In the genomic region with DNA sequence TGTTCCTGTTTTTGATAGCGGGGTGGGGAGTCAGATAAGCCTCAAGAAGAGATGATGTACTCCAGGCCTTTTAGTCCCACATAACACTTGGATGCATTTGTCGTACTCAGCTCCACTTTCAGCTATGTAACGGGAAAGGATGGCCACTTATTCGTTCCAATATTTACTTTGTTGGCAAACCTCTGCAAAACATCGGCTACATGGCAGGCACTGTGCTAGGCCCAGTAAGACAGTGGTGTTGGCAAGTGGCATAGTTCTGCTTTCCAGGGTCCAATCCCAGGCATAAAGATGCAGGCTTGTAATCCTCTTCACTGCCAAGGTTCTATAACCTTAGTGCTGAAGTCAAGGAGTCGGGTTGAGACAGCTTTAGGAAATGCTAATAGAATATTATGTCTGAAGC, we compare ENCODE assay signal across 21 mouse cellular contexts. TPM values are rescaled to one million over a fixed set of nuclear protein-coding genes. Genes with fewer than 3 reads are reported as not detected.
DNase-seq lines count a peak whose midpoint lies in the region; ATAC-seq lines count a peak whose summit lies in the region.
"Had no signal": no experiment of that assay in that cellular context is flagged by ENCODE, and none has a peak within 500 bp of the region (broad histone marks: within the 10 kb centered on the region; RNA-seq: fewer than 3 reads in every experiment).

No protein-coding gene starts in this region.

- H3K27me3 ChIP-seq in forebrain, embryonic 11.5 days (ENCODE audit: control insufficient read depth, insufficient read depth, low read length), result no peaks in the 10 kb centered on the region
- no peaks in the 10 kb centered on the region for H3K27me3 ChIP-seq in forebrain, embryonic 12.5 days
- no peaks in the 10 kb centered on the region for H3K27me3 ChIP-seq in heart, embryonic 11.5 days (ENCODE audit: control insufficient read depth, insufficient read depth, low read length)
- no peaks in the 10 kb centered on the region for H3K27me3 ChIP-seq in hindbrain, embryonic 15.5 days
- no peaks in the 10 kb centered on the region for H3K27me3 ChIP-seq in hindbrain, embryonic 14.5 days (ENCODE audit: control insufficient read depth, insufficient read depth, low read length)
- no peaks in the 10 kb centered on the region for H3K27me3 ChIP-seq in midbrain, embryonic 16.5 days (ENCODE audit: control insufficient read depth, insufficient read depth, low read depth, low read length)
- no peaks in the 10 kb centered on the region for H3K27me3 ChIP-seq in midbrain, embryonic 11.5 days (ENCODE audit: control insufficient read depth, insufficient read depth, low read length)

- H3K4me3 ChIP-seq in forebrain, embryonic 11.5 days (ENCODE audit: low read depth, low read length), result no peak overlapping the region
- no peak overlapping the region for H3K4me3 ChIP-seq in forebrain, embryonic 12.5 days (replicated peaks)
- no peak overlapping the region for H3K4me3 ChIP-seq in heart, embryonic 11.5 days (ENCODE audit: low read depth, low read length)
- H3K4me3 ChIP-seq in hindbrain, embryonic 15.5 days, result no peak overlapping the region
- no peak overlapping the region for H3K4me3 ChIP-seq in hindbrain, embryonic 14.5 days (replicated peaks; ENCODE audit: low read length)
- no peak overlapping the region for H3K4me3 ChIP-seq in midbrain, embryonic 16.5 days (ENCODE audit: low read depth, low read length)
- H3K4me3 ChIP-seq in midbrain, embryonic 11.5 days (ENCODE audit: low read depth, low read length), result no peak overlapping the region
- H3K4me3 ChIP-seq: embryonic facial prominence, embryonic 10.5 days; megakaryocyte, embryonic 14.5 days; myocyte had no signal

- peak; percentile 24 for DNase-seq in forebrain, embryonic 11.5 days (ENCODE audit: low spot score)
- DNase-seq in heart, adult 18-20 months, result no peak
- DNase-seq in hindbrain, embryonic 14.5 days (ENCODE audit: low spot score), result no peak
- DNase-seq in midbrain, embryonic 11.5 days (ENCODE audit: low spot score, missing footprints), result no peak
- DNase-seq: adrenal gland, adult 2 months; cerebellum, adult 8-10 months; gastrocnemius, postnatal 10 days; kidney, adult 2 months; kidney, postnatal 10 days; left cerebral cortex, postnatal 4 days; liver; lung, adult 18-20 months; right cerebral cortex, postnatal 25 days; thymus, adult 2 months had no signal

- no peaks in the 10 kb centered on the region for H3K9me3 ChIP-seq in forebrain, embryonic 11.5 days (ENCODE audit: control insufficient read depth, low read length)
- H3K9me3 ChIP-seq in forebrain, embryonic 12.5 days, result no peaks in the 10 kb centered on the region
- no peaks in the 10 kb centered on the region for H3K9me3 ChIP-seq in heart, embryonic 11.5 days (replicated peaks; ENCODE audit: control insufficient read depth, low read length)
- no peaks in the 10 kb centered on the region for H3K9me3 ChIP-seq in hindbrain, embryonic 15.5 days
- H3K9me3 ChIP-seq in hindbrain, embryonic 14.5 days (ENCODE audit: control insufficient read depth, low read length), result no peaks in the 10 kb centered on the region
- no peaks in the 10 kb centered on the region for H3K9me3 ChIP-seq in midbrain, embryonic 16.5 days (replicated peaks; ENCODE audit: control insufficient read depth, low read length, poor library complexity, severe bottlenecking)
- H3K9me3 ChIP-seq in midbrain, embryonic 11.5 days (ENCODE audit: control insufficient read depth, low read length), result no peaks in the 10 kb centered on the region
- H3K9me3 ChIP-seq: embryonic facial prominence, embryonic 10.5 days; megakaryocyte, embryonic 14.5 days had no signal

- H3K4me1 ChIP-seq in forebrain, embryonic 11.5 days (replicated peaks; ENCODE audit: control insufficient read depth, insufficient read depth, low read length), result no peaks in the 10 kb centered on the region
- peaks cover 10% of the 10 kb centered on the region; the same call in 1 of the 2 replicates for H3K4me1 ChIP-seq in forebrain, embryonic 12.5 days
- H3K4me1 ChIP-seq in heart, embryonic 11.5 days (ENCODE audit: control insufficient read depth, insufficient read depth, low read length), result peaks cover 16% of the 10 kb centered on the region
- H3K4me1 ChIP-seq in hindbrain, embryonic 15.5 days (replicated peaks), result peaks cover 8% of the 10 kb centered on the region; the same call in 1 of the 2 replicates
- H3K4me1 ChIP-seq in hindbrain, embryonic 14.5 days (replicated peaks; ENCODE audit: control insufficient read depth, insufficient read depth, low read length), result no peaks in the 10 kb centered on the region
- H3K4me1 ChIP-seq in midbrain, embryonic 16.5 days (ENCODE audit: control insufficient read depth, insufficient read depth, low read length), result peaks cover 17% of the 10 kb centered on the region
- H3K4me1 ChIP-seq in midbrain, embryonic 11.5 days (ENCODE audit: control insufficient read depth, insufficient read depth, low read length), result no peaks in the 10 kb centered on the region
- H3K4me1 ChIP-seq: embryonic facial prominence, embryonic 10.5 days; megakaryocyte, embryonic 14.5 days had no signal

- WGBS in forebrain, embryonic 11.5 days, result 91% methylated on average over 6 of the region's 6 CpGs
- WGBS in forebrain, embryonic 12.5 days, result 94% methylated on average over 6 of the region's 6 CpGs
- WGBS in heart, embryonic 11.5 days (ENCODE audit: insufficient replicate concordance), result 55% methylated on average over 6 of the region's 6 CpGs
- WGBS in hindbrain, embryonic 15.5 days, result 87% methylated on average over 6 of the region's 6 CpGs
- WGBS in hindbrain, embryonic 14.5 days, result 89% methylated on average over 6 of the region's 6 CpGs
- 85% methylated on average over 6 of the region's 6 CpGs for WGBS in midbrain, embryonic 16.5 days
- 90% methylated on average over 6 of the region's 6 CpGs for WGBS in midbrain, embryonic 11.5 days

- H3K27ac ChIP-seq in forebrain, embryonic 11.5 days (ENCODE audit: low read depth, low read length), result no peak overlapping the region
- no peak overlapping the region for H3K27ac ChIP-seq in forebrain, embryonic 12.5 days
- peak overlapping the region; percentile 58 for H3K27ac ChIP-seq in heart, embryonic 11.5 days (ENCODE audit: low read depth, low read length)
- peak overlapping the region; percentile 32 for H3K27ac ChIP-seq in hindbrain, embryonic 15.5 days (replicated peaks)
- no peak overlapping the region for H3K27ac ChIP-seq in hindbrain, embryonic 14.5 days
- H3K27ac ChIP-seq in midbrain, embryonic 16.5 days (ENCODE audit: low read length), result peak overlapping the region; percentile 60
- H3K27ac ChIP-seq in midbrain, embryonic 11.5 days (ENCODE audit: low read depth, low read length), result no peak overlapping the region
- H3K27ac ChIP-seq: embryonic facial prominence, embryonic 10.5 days had no signal

- no peak overlapping the region for H3K4me2 ChIP-seq in forebrain, embryonic 11.5 days (ENCODE audit: low read depth, low read length, severe bottlenecking)
- H3K4me2 ChIP-seq in forebrain, embryonic 12.5 days, result no peak overlapping the region
- peak overlapping the region; percentile 33; the same call in 1 of the 2 replicates for H3K4me2 ChIP-seq in heart, embryonic 11.5 days
- no peak overlapping the region for H3K4me2 ChIP-seq in hindbrain, embryonic 15.5 days
- H3K4me2 ChIP-seq in hindbrain, embryonic 14.5 days (replicated peaks), result no peak overlapping the region
- H3K4me2 ChIP-seq in midbrain, embryonic 16.5 days (ENCODE audit: low read length), result no peak overlapping the region
- no peak overlapping the region for H3K4me2 ChIP-seq in midbrain, embryonic 11.5 days

- no peak for ATAC-seq in forebrain, embryonic 11.5 days (replicated peaks; ENCODE audit: low FRiP score)
- ATAC-seq in forebrain, embryonic 12.5 days (ENCODE audit: low FRiP score), result no peak
- no peak for ATAC-seq in heart, embryonic 11.5 days (replicated peaks; ENCODE audit: insufficient number of reproducible peaks, low FRiP score, low TSS enrichment)
- no peak for ATAC-seq in hindbrain, embryonic 15.5 days (ENCODE audit: low FRiP score, low read depth)
- no peak for ATAC-seq in hindbrain, embryonic 14.5 days (ENCODE audit: low FRiP score)
- peak; percentile 50 for ATAC-seq in midbrain, embryonic 16.5 days
- no peak for ATAC-seq in midbrain, embryonic 11.5 days (ENCODE audit: low FRiP score)

- H3K9ac ChIP-seq in forebrain, embryonic 11.5 days (ENCODE audit: low read length), result no peak overlapping the region
- H3K9ac ChIP-seq in forebrain, embryonic 12.5 days, result no peak overlapping the region
- no peak overlapping the region for H3K9ac ChIP-seq in heart, embryonic 11.5 days (ENCODE audit: low read depth, low read length)
- H3K9ac ChIP-seq in hindbrain, embryonic 15.5 days, result no peak overlapping the region
- no peak overlapping the region for H3K9ac ChIP-seq in hindbrain, embryonic 14.5 days
- H3K9ac ChIP-seq in midbrain, embryonic 16.5 days (ENCODE audit: low read depth, low read length), result no peak overlapping the region
- H3K9ac ChIP-seq in midbrain, embryonic 11.5 days (ENCODE audit: low read length), result no peak overlapping the region

- H3K36me3 ChIP-seq in forebrain, embryonic 11.5 days (ENCODE audit: control insufficient read depth, insufficient read depth, low read length), result no peaks in the 10 kb centered on the region
- no peaks in the 10 kb centered on the region for H3K36me3 ChIP-seq in forebrain, embryonic 12.5 days (replicated peaks)
- H3K36me3 ChIP-seq in heart, embryonic 11.5 days (ENCODE audit: control insufficient read depth, insufficient read depth, low read length), result no peaks in the 10 kb centered on the region
- H3K36me3 ChIP-seq in hindbrain, embryonic 15.5 days, result no peaks in the 10 kb centered on the region
- H3K36me3 ChIP-seq in hindbrain, embryonic 14.5 days (replicated peaks; ENCODE audit: control insufficient read depth, insufficient read depth), result no peaks in the 10 kb centered on the region
- no peaks in the 10 kb centered on the region for H3K36me3 ChIP-seq in midbrain, embryonic 16.5 days (ENCODE audit: control insufficient read depth, insufficient read depth, low read length)
- no peaks in the 10 kb centered on the region for H3K36me3 ChIP-seq in midbrain, embryonic 11.5 days (ENCODE audit: control insufficient read depth, insufficient read depth, low read length)
- H3K36me3 ChIP-seq: embryonic facial prominence, embryonic 10.5 days had no signal

RNA-seq across cellular contexts. Expression of gene Atp1b1, which starts 16.2 kb away (rescaled TPM):
- polyA plus RNA-seq in forebrain, embryonic 11.5 days (2014; fragmentation: Nextera tagmentation; extraction: Ambion mirVana), result 14.3 and 17.8 TPM in 2 replicates
- polyA plus RNA-seq in forebrain, embryonic 12.5 days (2016; fragmentation: Nextera tagmentation; extraction: Ambion mirVana), result 28.6 and 29.7 TPM in 2 replicates
- 235 and 350 TPM in 2 replicates for polyA plus RNA-seq in heart, embryonic 11.5 days (2014; fragmentation: Nextera tagmentation; extraction: Ambion mirVana)
- total RNA-seq in heart, adult 18-20 months (2021), result 100 to 1,000 TPM; 312 to 314 TPM
- 310 and 325 TPM in 2 replicates for polyA plus RNA-seq in hindbrain, embryonic 15.5 days (2015; fragmentation: Nextera tagmentation; extraction: Ambion mirVana)
- 237 and 333 TPM in 2 replicates for polyA plus RNA-seq in hindbrain, embryonic 14.5 days (2014; fragmentation: Nextera tagmentation; extraction: Ambion mirVana)
- 238 and 311 TPM in 2 replicates for polyA plus RNA-seq in midbrain, embryonic 16.5 days (2015; fragmentation: Nextera tagmentation; extraction: Ambion mirVana)
- polyA plus RNA-seq in midbrain, embryonic 11.5 days (2014; fragmentation: Nextera tagmentation; extraction: Ambion mirVana), result 35.5 and 36.7 TPM in 2 replicates

Comparison
In these comparisons a context has a peak if more than half of its experiments do, and no peak if none do; other contexts are left out.
1. H3K27ac ChIP-seq: peak in heart, embryonic 11.5 days (single experiment), hindbrain, embryonic 15.5 days (single experiment) and midbrain, embryonic 16.5 days (single experiment); none in forebrain, embryonic 11.5 days (single experiment), forebrain, embryonic 12.5 days (single experiment), hindbrain, embryonic 14.5 days (single experiment) and midbrain, embryonic 11.5 days (single experiment).